Mouse (Mus musculus): ENCODE data around the gene Naaa.

- TF ChIP-seq POLR2A (IDR thresholded peaks at IDR 0.05; ENCODE audit: low read depth, low read length) (no peak), CHD1 (IDR thresholded peaks at IDR 0.05; ENCODE audit: low read depth, low read length) (no peak), E2F4 (IDR thresholded peaks at IDR 0.05; ENCODE audit: insufficient replicate concordance, low read depth, low read length) (no peak), CTCF (conservative IDR thresholded peaks at IDR 0.05 in 1 of 2, IDR thresholded peaks at IDR 0.05 in 1 of 2; ENCODE audit: low read depth in 2 of 2, low read length in 2 of 2) (no peak), TBP (conservative IDR thresholded peaks at IDR 0.05; ENCODE audit: low read depth, low read length) (no peak), NRF1 (IDR thresholded peaks at IDR 0.05; ENCODE audit: low read depth, low read length) (no peak), MAZ (IDR thresholded peaks at IDR 0.05; ENCODE audit: low read depth, low read length) (no peak), TCF12 (IDR thresholded peaks at IDR 0.05; ENCODE audit: low read depth, low read length) (no peak), ETS1 (conservative IDR thresholded peaks at IDR 0.05; ENCODE audit: low read depth, low read length) (no peak), USF2 (conservative IDR thresholded peaks at IDR 0.05; ENCODE audit: low read depth, low read length) (no peak), MYC (IDR thresholded peaks at IDR 0.05; ENCODE audit: low read depth, low read length) (no peak), SIN3A (IDR thresholded peaks at IDR 0.05; ENCODE audit: low read length) (no peak), USF1 (IDR thresholded peaks at IDR 0.05; ENCODE audit: low read depth, low read length) (no peak), HCFC1 (IDR thresholded peaks at IDR 0.05; ENCODE audit: low read depth, low read length) (no peak)
These were observed 49.4 kb upstream of the Naaa start for GRCm38 (mm10) chr5:92327367-92327766.

All from CH12.LX (cell line).